Mouse (Mus musculus): ENCODE measurements around the gene E2f3. TPM values are rescaled to one million over a fixed set of nuclear protein-coding genes. Genes with fewer than 3 reads are reported as not detected.

Gene E2f3
- polyA plus RNA-seq, 1 experiment: 29.7 TPM

DNA sequence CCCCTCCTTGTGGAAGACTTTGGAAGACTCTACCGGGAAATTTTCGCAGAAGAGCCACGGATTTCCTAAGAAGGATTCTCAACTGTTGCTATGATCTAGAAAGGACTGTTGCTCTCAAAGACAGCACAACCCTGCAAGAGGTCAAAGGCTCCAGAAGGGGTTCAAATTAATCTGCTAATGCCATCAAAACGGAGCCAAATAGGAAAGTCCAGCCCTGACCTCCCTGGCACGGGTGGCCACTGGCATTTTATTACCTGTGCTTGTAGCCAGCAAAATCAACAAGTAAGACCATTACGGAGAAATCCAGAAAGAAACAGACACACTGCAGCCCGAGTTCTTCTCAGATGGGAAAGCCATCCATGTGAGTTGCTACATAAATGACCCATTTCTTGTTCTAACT lies 45.8 kb downstream of the E2f3 start:
- Histone ChIP-seq H3K36me3 (ENCODE audit: control insufficient read depth, insufficient read depth, low read length, poor library complexity, severe bottlenecking) (0 out of 2 replicates have a peak, but pooled peaks cover 3% of the 10 kb centered on the region), H3K4me3 (ENCODE audit: low read depth, low read length) (no peak overlapping the region), H3K27me3 (ENCODE audit: control insufficient read depth, insufficient read depth, low read length, poor library complexity, severe bottlenecking) (no peaks in the 10 kb centered on the region), H3K27ac (ENCODE audit: insufficient read depth, low read length) (no peak overlapping the region), H3K9me3 (replicated peaks; ENCODE audit: control insufficient read depth, insufficient read depth, low read length, poor library complexity, severe bottlenecking) (peaks cover 11% of the 10 kb centered on the region), H3K9ac (ENCODE audit: low read depth, poor library complexity, severe bottlenecking) (no peak overlapping the region), H3K4me1 (ENCODE audit: control insufficient read depth, insufficient read depth, low read length) (no peaks in the 10 kb centered on the region)
- TF ChIP-seq CTCF (IDR thresholded peaks at IDR 0.05; ENCODE audit: low read depth, low read length) (no peak), POLR2A (IDR thresholded peaks at IDR 0.05; ENCODE audit: insufficient read depth, low read length) (no peak), EP300 (IDR thresholded peaks at IDR 0.05; ENCODE audit: insufficient read depth, low read depth, low read length) (no peak)

DNA sequence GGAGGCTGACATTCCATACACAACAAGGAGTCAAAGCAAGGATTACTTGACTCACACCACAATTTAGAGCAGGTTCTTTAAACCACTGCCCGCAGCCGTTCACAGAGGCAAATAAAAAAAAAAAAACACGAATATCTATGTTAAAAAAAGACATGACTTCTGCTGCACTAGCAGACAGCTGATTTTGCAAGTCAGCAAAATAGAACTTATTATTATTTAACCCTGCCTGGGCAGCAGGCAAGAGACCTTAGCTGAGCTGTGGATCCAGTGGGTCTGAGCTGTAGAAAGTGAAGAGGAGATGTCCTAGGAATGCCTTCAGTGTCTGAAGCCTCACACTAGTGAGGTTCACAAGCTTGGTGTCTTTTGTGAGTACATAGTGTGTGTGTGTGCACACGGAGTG lies 46.5 kb downstream of the E2f3 start:
- TF ChIP-seq CTCF (IDR thresholded peaks at IDR 0.05; ENCODE audit: low read depth, low read length) (no peak), POLR2A (IDR thresholded peaks at IDR 0.05; ENCODE audit: insufficient read depth, low read length) (no peak), EP300 (IDR thresholded peaks at IDR 0.05; ENCODE audit: insufficient read depth, low read depth, low read length) (no peak)
- no peak overlapping the region for H3K27ac ChIP-seq (ENCODE audit: insufficient read depth, low read length)
- H3K4me3 ChIP-seq (ENCODE audit: low read depth, low read length): no peak overlapping the region
- no peaks in the 10 kb centered on the region for H3K4me1 ChIP-seq (ENCODE audit: control insufficient read depth, insufficient read depth, low read length)
- H3K36me3 ChIP-seq (ENCODE audit: control insufficient read depth, insufficient read depth, low read length, poor library complexity, severe bottlenecking): 0 out of 2 replicates have a peak, but pooled peaks cover 3% of the 10 kb centered on the region
- no peaks in the 10 kb centered on the region for H3K27me3 ChIP-seq (ENCODE audit: control insufficient read depth, insufficient read depth, low read length, poor library complexity, severe bottlenecking)
- peaks cover 11% of the 10 kb centered on the region for H3K9me3 ChIP-seq (replicated peaks; ENCODE audit: control insufficient read depth, insufficient read depth, low read length, poor library complexity, severe bottlenecking)
- no peak overlapping the region for H3K9ac ChIP-seq (ENCODE audit: low read depth, poor library complexity, severe bottlenecking)

DNA sequence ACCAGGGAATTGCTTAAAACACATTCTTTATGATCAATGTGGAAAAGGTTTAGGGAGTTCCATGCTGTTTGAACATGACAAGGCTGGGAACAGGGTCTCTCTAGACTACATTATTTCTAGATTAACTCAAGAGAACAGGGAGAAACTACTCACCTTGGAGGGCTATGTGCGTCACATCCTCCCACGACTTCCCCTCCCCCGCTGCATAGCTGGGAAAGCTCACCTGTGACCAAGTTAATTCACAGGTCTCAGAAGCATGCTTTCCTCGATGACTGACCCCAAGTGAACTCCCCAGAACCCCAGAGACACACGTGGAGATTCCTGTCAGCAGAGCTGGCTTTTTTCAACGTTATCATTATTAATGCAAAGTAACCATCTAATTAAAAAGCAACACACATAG lies 47.1 kb downstream of the E2f3 start:
- no peak overlapping the region for H3K9ac ChIP-seq (ENCODE audit: low read depth, poor library complexity, severe bottlenecking)
- no peak overlapping the region for H3K4me3 ChIP-seq (ENCODE audit: low read depth, low read length)
- TF ChIP-seq EP300 (IDR thresholded peaks at IDR 0.05; ENCODE audit: insufficient read depth, low read depth, low read length) (no peak), CTCF (IDR thresholded peaks at IDR 0.05; ENCODE audit: low read depth, low read length) (no peak), POLR2A (IDR thresholded peaks at IDR 0.05; ENCODE audit: insufficient read depth, low read length) (no peak)
- H3K27ac ChIP-seq (ENCODE audit: insufficient read depth, low read length): no peak overlapping the region
- H3K27me3 ChIP-seq (ENCODE audit: control insufficient read depth, insufficient read depth, low read length, poor library complexity, severe bottlenecking): no peaks in the 10 kb centered on the region
- H3K9me3 ChIP-seq (replicated peaks; ENCODE audit: control insufficient read depth, insufficient read depth, low read length, poor library complexity, severe bottlenecking): peaks cover 11% of the 10 kb centered on the region
- H3K4me1 ChIP-seq (ENCODE audit: control insufficient read depth, insufficient read depth, low read length): no peaks in the 10 kb centered on the region
- 0 out of 2 replicates have a peak, but pooled peaks cover 3% of the 10 kb centered on the region for H3K36me3 ChIP-seq (ENCODE audit: control insufficient read depth, insufficient read depth, low read length, poor library complexity, severe bottlenecking)

DNA sequence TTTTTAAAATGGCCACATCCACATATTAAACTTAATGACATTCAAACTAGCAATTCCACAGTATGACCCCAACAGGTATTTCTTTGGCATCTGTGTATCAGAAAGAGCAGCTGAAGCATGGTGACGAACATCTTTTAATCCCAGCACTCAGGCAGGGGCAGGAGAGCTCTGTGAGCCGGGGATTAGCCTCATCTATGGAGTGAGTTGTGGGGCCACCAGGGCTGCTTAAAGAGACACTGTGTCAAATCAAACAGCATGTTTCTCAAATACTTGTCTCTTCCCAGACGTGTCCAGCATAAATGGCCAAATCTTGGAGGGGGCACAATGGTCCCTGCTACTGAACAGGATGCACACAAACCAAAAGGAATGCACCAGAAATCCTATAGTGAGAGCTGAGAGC lies 59.7 kb downstream of the E2f3 start:
- Histone ChIP-seq H3K36me3 (ENCODE audit: control insufficient read depth, insufficient read depth, low read length, poor library complexity, severe bottlenecking) (no peaks in the 10 kb centered on the region), H3K9ac (ENCODE audit: low read depth, poor library complexity, severe bottlenecking) (no peak overlapping the region), H3K9me3 (replicated peaks; ENCODE audit: control insufficient read depth, insufficient read depth, low read length, poor library complexity, severe bottlenecking) (no peaks in the 10 kb centered on the region), H3K4me1 (ENCODE audit: control insufficient read depth, insufficient read depth, low read length) (no peaks in the 10 kb centered on the region), H3K27ac (ENCODE audit: insufficient read depth, low read length) (no peak overlapping the region), H3K4me3 (ENCODE audit: low read depth, low read length) (no peak overlapping the region), H3K27me3 (ENCODE audit: control insufficient read depth, insufficient read depth, low read length, poor library complexity, severe bottlenecking) (no peaks in the 10 kb centered on the region)
- TF ChIP-seq POLR2A (IDR thresholded peaks at IDR 0.05; ENCODE audit: insufficient read depth, low read length) (no peak), EP300 (IDR thresholded peaks at IDR 0.05; ENCODE audit: insufficient read depth, low read depth, low read length) (no peak), CTCF (IDR thresholded peaks at IDR 0.05; ENCODE audit: low read depth, low read length) (no peak)

DNA sequence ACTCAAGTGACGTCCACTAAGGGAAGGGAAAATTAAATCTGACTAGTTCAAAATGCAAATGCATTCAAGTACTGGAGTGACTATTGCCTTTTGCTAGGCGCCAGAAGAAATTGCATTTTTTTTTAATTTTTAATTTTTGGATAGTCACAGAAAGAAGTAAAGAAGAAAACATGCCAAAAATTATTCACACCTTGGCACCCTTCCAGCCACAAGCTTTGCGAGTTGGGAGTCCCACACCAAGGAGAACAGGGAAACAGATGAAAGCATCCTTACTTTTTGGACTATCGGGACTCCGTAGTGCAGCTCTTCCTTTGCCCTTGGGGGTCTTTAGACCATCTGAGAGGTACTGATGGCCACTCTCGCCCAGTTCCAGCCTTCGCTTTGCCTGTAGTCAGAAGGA lies 66.0 kb downstream of the E2f3 start:
- Histone ChIP-seq H3K4me1 (ENCODE audit: control insufficient read depth, insufficient read depth, low read length) (no peaks in the 10 kb centered on the region), H3K9ac (ENCODE audit: low read depth, poor library complexity, severe bottlenecking) (no peak overlapping the region), H3K27me3 (ENCODE audit: control insufficient read depth, insufficient read depth, low read length, poor library complexity, severe bottlenecking) (no peaks in the 10 kb centered on the region), H3K4me3 (ENCODE audit: low read depth, low read length) (no peak overlapping the region), H3K36me3 (ENCODE audit: control insufficient read depth, insufficient read depth, low read length, poor library complexity, severe bottlenecking) (peaks cover 30% of the 10 kb centered on the region), H3K9me3 (replicated peaks; ENCODE audit: control insufficient read depth, insufficient read depth, low read length, poor library complexity, severe bottlenecking) (no peaks in the 10 kb centered on the region), H3K27ac (ENCODE audit: insufficient read depth, low read length) (no peak overlapping the region)
- TF ChIP-seq EP300 (IDR thresholded peaks at IDR 0.05; ENCODE audit: insufficient read depth, low read depth, low read length): no peak
- TF ChIP-seq POLR2A (IDR thresholded peaks at IDR 0.05; ENCODE audit: insufficient read depth, low read length): no peak
- TF ChIP-seq CTCF (IDR thresholded peaks at IDR 0.05; ENCODE audit: low read depth, low read length): no peak

DNA sequence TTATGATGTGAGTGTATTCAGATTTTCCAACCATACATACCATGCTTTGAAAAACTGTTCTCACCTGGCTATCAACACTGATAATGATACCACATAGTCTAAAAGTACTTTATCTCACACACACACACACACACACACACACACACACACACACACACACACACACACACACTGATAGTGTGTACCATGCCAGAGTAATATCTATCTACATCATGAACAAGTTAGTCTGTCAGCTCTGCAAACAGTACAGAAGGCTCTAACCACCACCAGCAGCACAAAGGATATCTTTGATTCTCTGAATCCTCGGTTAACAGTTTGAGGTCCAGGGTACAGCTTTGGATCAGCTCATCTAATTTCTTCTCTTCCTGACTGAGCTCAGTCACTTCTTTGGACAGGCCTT lies 69.3 kb downstream of the E2f3 start:
- Histone ChIP-seq H3K4me1 (ENCODE audit: control insufficient read depth, insufficient read depth, low read length) (no peaks in the 10 kb centered on the region), H3K36me3 (ENCODE audit: control insufficient read depth, insufficient read depth, low read length, poor library complexity, severe bottlenecking) (peaks cover 60% of the 10 kb centered on the region), H3K9me3 (replicated peaks; ENCODE audit: control insufficient read depth, insufficient read depth, low read length, poor library complexity, severe bottlenecking) (no peaks in the 10 kb centered on the region), H3K27me3 (ENCODE audit: control insufficient read depth, insufficient read depth, low read length, poor library complexity, severe bottlenecking) (no peaks in the 10 kb centered on the region), H3K9ac (ENCODE audit: low read depth, poor library complexity, severe bottlenecking) (no peak overlapping the region), H3K4me3 (ENCODE audit: low read depth, low read length) (no peak overlapping the region), H3K27ac (ENCODE audit: insufficient read depth, low read length) (no peak overlapping the region)
- TF ChIP-seq POLR2A (IDR thresholded peaks at IDR 0.05; ENCODE audit: insufficient read depth, low read length) (no peak), EP300 (IDR thresholded peaks at IDR 0.05; ENCODE audit: insufficient read depth, low read depth, low read length) (no peak), CTCF (IDR thresholded peaks at IDR 0.05; ENCODE audit: low read depth, low read length) (no peak)
